Mouse (Mus musculus) limb, embryonic 11.5 days (tissue): ENCODE measurements around the gene Abhd11. TPM values are rescaled to one million over a fixed set of nuclear protein-coding genes. Genes with fewer than 3 reads are reported as not detected.

ENCODE experiments used
- polyA plus RNA-seq: library from polyadenylated mRNA; unstranded; fragments of >200 nt; fragmentation: Nextera tagmentation; extraction: Ambion mirVana; gene quantifications from 2 replicates; pipeline ENCODE4 v1.2.1, GENCODE M21; 2014

Abhd11 gene
- polyA plus RNA-seq, 1 experiment from 2014 or later, result 27.8 TPM

Other genes with a start within 250 kb of the Abhd11 start
- gene Tmem270, start 102.4 kb upstream of the Abhd11 start, polyA plus RNA-seq, result not detected in 2 replicates
- gene Cldn13, start 93.6 kb upstream of the Abhd11 start, polyA plus RNA-seq, result 1.5 and 2.8 TPM in 2 replicates
- gene Mettl27, start 76.8 kb upstream of the Abhd11 start, polyA plus RNA-seq, result 13.7 and 17.2 TPM in 2 replicates
- 13.6 and 13.9 TPM in 2 replicates for gene Cldn4, start 62.2 kb upstream of the Abhd11 start, polyA plus RNA-seq
- gene Cldn3, start 22.9 kb upstream of the Abhd11 start, polyA plus RNA-seq, result 3.4 and 4.3 TPM in 2 replicates
- gene Stx1a, start 14.3 kb downstream of the Abhd11 start, polyA plus RNA-seq, result 8.2 and 10.2 TPM in 2 replicates
- 33.3 and 34.1 TPM in 2 replicates for gene Dnajc30, start 55.0 kb downstream of the Abhd11 start, polyA plus RNA-seq
- 156 and 157 TPM in 2 replicates for gene Bud23, start 55.8 kb downstream of the Abhd11 start, polyA plus RNA-seq
- 10.0 and 10.7 TPM in 2 replicates for gene Vps37d, start 69.1 kb downstream of the Abhd11 start, polyA plus RNA-seq
- 3.2 and 3.3 TPM in 2 replicates for gene Mlxipl, start 80.7 kb downstream of the Abhd11 start, polyA plus RNA-seq
- gene Tbl2, start 140.5 kb downstream of the Abhd11 start, polyA plus RNA-seq, result 21.4 and 22.5 TPM in 2 replicates
- gene Bcl7b, start 159.1 kb downstream of the Abhd11 start, polyA plus RNA-seq, result 39.5 and 45.6 TPM in 2 replicates
- 71.5 and 77.1 TPM in 2 replicates for gene Baz1b, start 178.1 kb downstream of the Abhd11 start, polyA plus RNA-seq
- gene Fzd9, start 242.1 kb downstream of the Abhd11 start, polyA plus RNA-seq, result 3.3 TPM in 2 replicates